Mouse (Mus musculus) stomach, embryonic 15.5 days (tissue): ENCODE data around the gene Cbx2. TPM values are rescaled to one million over a fixed set of nuclear protein-coding genes. Genes with fewer than 3 reads are reported as not detected.
A peak's percentile ranks its signal among the peaks of the same experiment; 100 is the strongest.

ENCODE experiments used
- ATAC-seq: fragments of 200-750 bp; cut with Nextera tagmentation; 2 replicates; pipeline ENCODE4 v1.8.0; 2017; ENCODE audit warnings: low read depth, moderate number of reproducible peaks, moderate TSS enrichment; ENCODE audit not compliant: insufficient read depth, low FRiP score
- H3K27ac ChIP-seq: fragments of 300-500 bp; sonication (generic); 2 replicates; pipeline ENCODE4 v1.5.1; 2015; ENCODE audit warnings: mild to moderate bottlenecking, inconsistent platforms
- H3K27me3 ChIP-seq: fragments of 300-500 bp; sonication (generic); replicated peaks from 2 replicates; pipeline ENCODE4 v1.6.1; 2015; ENCODE audit warnings: inconsistent platforms
- H3K36me3 ChIP-seq: fragments of 300-500 bp; sonication (generic); 2 replicates; pipeline ENCODE4 v1.6.1; 2015; ENCODE audit warnings: inconsistent platforms
- H3K4me1 ChIP-seq: fragments of 300-500 bp; sonication (generic); 2 replicates; pipeline ENCODE4 v1.6.1; 2015; ENCODE audit warnings: inconsistent platforms
- H3K4me2 ChIP-seq: fragments of 300-500 bp; sonication (generic); 2 replicates; pipeline ENCODE4 v1.6.1; 2015; ENCODE audit warnings: mild to moderate bottlenecking, inconsistent platforms
- H3K4me3 ChIP-seq: fragments of 300-500 bp; sonication (generic); replicated peaks from 2 replicates; pipeline ENCODE4 v1.5.1; 2015; ENCODE audit warnings: inconsistent platforms
- H3K9ac ChIP-seq: fragments of 300-500 bp; sonication (generic); 2 replicates; pipeline ENCODE4 v1.6.1; 2015; ENCODE audit warnings: inconsistent platforms
- H3K9me3 ChIP-seq: fragments of 300-500 bp; sonication (generic); 2 replicates; pipeline ENCODE4 v1.6.1; 2016; ENCODE audit warnings: inconsistent platforms
- WGBS: fragments of 180-500 bp; shearing (Covaris S2); methylation state at CpG from one replicate; pipeline ENCODE4 v1.1.7; 2015; 5-methylcytosine and 5-hydroxymethylcytosine counted together
- polyA plus RNA-seq: library from polyadenylated mRNA; unstranded; fragments of >200 nt; fragmentation: Nextera tagmentation; extraction: Ambion mirVana; gene quantifications from 2 replicates; pipeline ENCODE4 v1.2.1, GENCODE M21; 2015

Gene Cbx2
- polyA plus RNA-seq, 1 experiment from 2014 or later: 21.3 TPM

DNA sequence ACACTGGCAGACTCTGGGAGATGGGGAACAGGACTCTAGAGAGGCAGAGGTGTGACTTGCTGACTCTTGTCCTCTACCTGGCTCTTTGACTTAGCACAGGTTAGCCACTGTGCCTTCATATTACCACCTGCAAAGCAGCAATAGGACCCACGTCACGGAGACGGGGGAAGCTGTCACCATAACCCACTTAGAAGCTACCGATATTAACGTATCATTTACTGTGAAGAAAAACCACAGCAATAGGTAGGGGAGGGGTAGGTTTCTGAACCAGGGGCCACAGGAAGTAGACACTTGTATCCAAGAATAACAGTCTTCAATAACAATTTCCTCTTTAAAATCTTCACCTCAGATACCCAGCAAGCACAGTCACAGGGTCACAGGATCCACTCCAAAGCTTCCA lies 53.0 kb downstream of the Cbx2 start:
- no peak overlapping the region for H3K27ac ChIP-seq
- H3K36me3 ChIP-seq: peaks cover 10% of the 10 kb centered on the region
- no peaks in the 10 kb centered on the region for H3K9me3 ChIP-seq
- peaks cover 36% of the 10 kb centered on the region for H3K4me1 ChIP-seq
- H3K4me2 ChIP-seq: no peak overlapping the region
- H3K27me3 ChIP-seq: no peaks in the 10 kb centered on the region
- 86% methylated on average over 5 of the region's 5 CpGs for WGBS
- ATAC-seq: no peak
- no peak overlapping the region for H3K9ac ChIP-seq
- H3K4me3 ChIP-seq: no peak overlapping the region

GRCm38 (mm10) chr11:119077755-119078154 lies 55.0 kb downstream of the Cbx2 start:
- H3K9ac ChIP-seq: no peak overlapping the region
- no peak overlapping the region for H3K4me3 ChIP-seq
- no peak for ATAC-seq
- 79% methylated on average over 4 of the region's 4 CpGs for WGBS
- no peak overlapping the region for H3K27ac ChIP-seq
- 0 out of 2 replicates have a peak, but pooled peaks cover 7% of the 10 kb centered on the region for H3K27me3 ChIP-seq
- peaks cover 24% of the 10 kb centered on the region for H3K36me3 ChIP-seq
- peaks cover 45% of the 10 kb centered on the region for H3K4me1 ChIP-seq
- no peaks in the 10 kb centered on the region for H3K9me3 ChIP-seq
- no peak overlapping the region for H3K4me2 ChIP-seq

- Histone ChIP-seq H3K27ac (peak overlapping the region; percentile 74), H3K27me3 (0 out of 2 replicates have a peak, but pooled peaks cover 7% of the 10 kb centered on the region), H3K9me3 (no peaks in the 10 kb centered on the region), H3K9ac (no peak overlapping the region), H3K4me1 (peaks cover 56% of the 10 kb centered on the region), H3K4me2 (peak overlapping the region; percentile 39), H3K4me3 (peak overlapping the region; percentile 8; the same call in 1 of the 2 replicates), H3K36me3 (peaks cover 24% of the 10 kb centered on the region)
- 11% methylated on average over 25 of the region's 27 CpGs for WGBS
- peak; percentile 37 for ATAC-seq
These were observed 56.1 kb downstream of the Cbx2 start for GRCm38 (mm10) chr11:119078691-119079444.

GRCm38 (mm10) chr11:119079445-119079837 lies 56.7 kb downstream of the Cbx2 start:
- 0 out of 2 replicates have a peak, but pooled peaks cover 7% of the 10 kb centered on the region for H3K27me3 ChIP-seq
- peak overlapping the region; percentile 74 for H3K27ac ChIP-seq
- no peaks in the 10 kb centered on the region for H3K9me3 ChIP-seq
- no peak overlapping the region for H3K9ac ChIP-seq
- 63% methylated on average over 7 of the region's 7 CpGs for WGBS
- peak overlapping the region; percentile 39 for H3K4me2 ChIP-seq
- H3K4me1 ChIP-seq: peaks cover 62% of the 10 kb centered on the region
- peaks cover 24% of the 10 kb centered on the region for H3K36me3 ChIP-seq
- peak overlapping the region; percentile 8; the same call in 1 of the 2 replicates for H3K4me3 ChIP-seq
- no peak for ATAC-seq

GRCm38 (mm10) chr11:119080461-119081147 lies 57.8 kb downstream of the Cbx2 start:
- Histone ChIP-seq H3K4me2 (peak overlapping the region; percentile 21; the same call in 1 of the 2 replicates), H3K36me3 (peaks cover 24% of the 10 kb centered on the region), H3K27me3 (0 out of 2 replicates have a peak, but pooled peaks cover 7% of the 10 kb centered on the region), H3K4me3 (no peak overlapping the region), H3K4me1 (peaks cover 67% of the 10 kb centered on the region), H3K27ac (no peak overlapping the region), H3K9me3 (no peaks in the 10 kb centered on the region), H3K9ac (no peak overlapping the region)
- WGBS: 65% methylated on average over 33 of the region's 33 CpGs
- ATAC-seq: no peak

Other genes starting within 250 kb of the Cbx2 start
- 1.6 and 1.8 TPM in 2 replicates for gene Rbfox3, start 111.4 kb upstream of the Cbx2 start, polyA plus RNA-seq
- not detected in 2 replicates for gene Enpp7, start 34.8 kb upstream of the Cbx2 start, polyA plus RNA-seq
- 6.9 and 7.2 TPM in 2 replicates for gene Cbx8, start 18.0 kb downstream of the Cbx2 start, polyA plus RNA-seq
- 10.2 and 10.3 TPM in 2 replicates for gene Cbx4, start 63.3 kb downstream of the Cbx2 start, polyA plus RNA-seq
- 18.7 and 19.3 TPM in 2 replicates for gene Tbc1d16, start 205.5 kb downstream of the Cbx2 start, polyA plus RNA-seq
- gene Ccdc40, start 205.6 kb downstream of the Cbx2 start, polyA plus RNA-seq: 2.1 and 2.6 TPM in 2 replicates
- 62.6 and 64.3 TPM in 2 replicates for gene Gaa, start 244.9 kb downstream of the Cbx2 start, polyA plus RNA-seq